Mouse (Mus musculus): ENCODE data around the gene Pyroxd1. TPM values are rescaled to one million over a fixed set of nuclear protein-coding genes. Genes with fewer than 3 reads are reported as not detected.
A peak's percentile ranks its signal among the peaks of the same experiment; 100 is the strongest.

The Pyroxd1 gene
- polyA plus RNA-seq, 1 experiment = 2.6 TPM

- Histone ChIP-seq H3K79me3 (ENCODE audit: low read depth) (no peaks in the 10 kb centered on the region), H3K36me3 (ENCODE audit: control insufficient read depth, insufficient read depth) (no peaks in the 10 kb centered on the region), H3K4me3 (ENCODE audit: insufficient read depth, poor library complexity, severe bottlenecking) (no peak within 1 kb of the TSS), H3ac (ENCODE audit: control insufficient read depth, insufficient read length, low read depth) (no peak within 1 kb of the TSS), H3K27me3 (ENCODE audit: control insufficient read depth, insufficient read depth, insufficient read length) (no peaks in the 10 kb centered on the region), H3K79me2 (ENCODE audit: control insufficient read depth, insufficient read depth) (no peaks in the 10 kb centered on the region)
- TF ChIP-seq CTCF (IDR thresholded peaks at IDR 0.05; ENCODE audit: control insufficient read depth, insufficient read depth, insufficient read length) = no peak
- TF ChIP-seq USF1 (IDR thresholded peaks at IDR 0.05; ENCODE audit: low read depth) = no peak
- TF ChIP-seq MAX (IDR thresholded peaks at IDR 0.05) = no peak
- no peak for TF ChIP-seq MYOD1 (IDR thresholded peaks at IDR 0.05; ENCODE audit: control insufficient read depth, insufficient read length, low read depth)
- no peak for TF ChIP-seq MYOG (IDR thresholded peaks at IDR 0.05; ENCODE audit: control insufficient read depth, extremely low read depth, insufficient read length)
- no peak for TF ChIP-seq FOSL1 (IDR thresholded peaks at IDR 0.05; ENCODE audit: insufficient read depth, low read length, poor library complexity, severe bottlenecking)
- no peak for TF ChIP-seq CEBPB (IDR thresholded peaks at IDR 0.05; ENCODE audit: low read depth)
These were observed 22.6 kb upstream of the Pyroxd1 start, which contains the start of gene Slco1a5 for GRCm38 (mm10) chr6:142322881-142323280. Gene Slco1a5 (minus strand): TSS chr6:142322981.

- TF ChIP-seq CTCF (IDR thresholded peaks at IDR 0.05; ENCODE audit: control insufficient read depth, insufficient read depth, insufficient read length) = no peak
- TF ChIP-seq MAX (IDR thresholded peaks at IDR 0.05) = no peak
- no peak for TF ChIP-seq USF1 (IDR thresholded peaks at IDR 0.05; ENCODE audit: low read depth)
- TF ChIP-seq MYOD1 (IDR thresholded peaks at IDR 0.05; ENCODE audit: control insufficient read depth, insufficient read length, low read depth) = no peak
- TF ChIP-seq FOSL1 (IDR thresholded peaks at IDR 0.05; ENCODE audit: insufficient read depth, low read length, poor library complexity, severe bottlenecking) = no peak
- TF ChIP-seq CEBPB (IDR thresholded peaks at IDR 0.05; ENCODE audit: low read depth) = no peak
- TF ChIP-seq MYOG (IDR thresholded peaks at IDR 0.05; ENCODE audit: control insufficient read depth, extremely low read depth, insufficient read length) = no peak
These were observed 18.9 kb upstream of the Pyroxd1 start for GRCm38 (mm10) chr6:142326598-142326997.

GRCm38 (mm10) chr6:142329201-142329600 is 16.3 kb upstream of the Pyroxd1 start:
- Histone ChIP-seq H3K79me3 (ENCODE audit: low read depth) (no peaks in the 10 kb centered on the region), H3K79me2 (ENCODE audit: control insufficient read depth, insufficient read depth) (no peaks in the 10 kb centered on the region), H3ac (ENCODE audit: control insufficient read depth, insufficient read length, low read depth) (no peak overlapping the region), H3K27me3 (ENCODE audit: control insufficient read depth, insufficient read depth, insufficient read length) (no peaks in the 10 kb centered on the region), H3K4me3 (ENCODE audit: insufficient read depth, poor library complexity, severe bottlenecking) (no peak overlapping the region), H3K36me3 (ENCODE audit: control insufficient read depth, insufficient read depth) (no peaks in the 10 kb centered on the region)
- TF ChIP-seq MYOG (IDR thresholded peaks at IDR 0.05; ENCODE audit: control insufficient read depth, extremely low read depth, insufficient read length) (no peak), CTCF (IDR thresholded peaks at IDR 0.05; ENCODE audit: control insufficient read depth, insufficient read depth, insufficient read length) (no peak), FOSL1 (IDR thresholded peaks at IDR 0.05; ENCODE audit: insufficient read depth, low read length, poor library complexity, severe bottlenecking) (no peak), MAX (IDR thresholded peaks at IDR 0.05) (no peak), USF1 (IDR thresholded peaks at IDR 0.05; ENCODE audit: low read depth) (no peak), MYOD1 (IDR thresholded peaks at IDR 0.05; ENCODE audit: control insufficient read depth, insufficient read length, low read depth) (no peak)

More at GRCm38 (mm10) chr6:142326598-142326997, 18.9 kb upstream of the Pyroxd1 start:
- Histone ChIP-seq H3ac (ENCODE audit: control insufficient read depth, insufficient read length, low read depth) (no peak overlapping the region), H3K79me2 (ENCODE audit: control insufficient read depth, insufficient read depth) (no peaks in the 10 kb centered on the region), H3K4me3 (ENCODE audit: insufficient read depth, poor library complexity, severe bottlenecking) (no peak overlapping the region), H3K79me3 (ENCODE audit: low read depth) (no peaks in the 10 kb centered on the region), H3K27me3 (ENCODE audit: control insufficient read depth, insufficient read depth, insufficient read length) (no peaks in the 10 kb centered on the region), H3K36me3 (ENCODE audit: control insufficient read depth, insufficient read depth) (no peaks in the 10 kb centered on the region)

GRCm38 (mm10) chr6:142338961-142339360 is 6.5 kb upstream of the Pyroxd1 start:
- no peak overlapping the region for H3K4me3 ChIP-seq (ENCODE audit: insufficient read depth, poor library complexity, severe bottlenecking)
- no peaks in the 10 kb centered on the region for H3K79me3 ChIP-seq (ENCODE audit: low read depth)
- TF ChIP-seq CTCF (IDR thresholded peaks at IDR 0.05; ENCODE audit: control insufficient read depth, insufficient read depth, insufficient read length) (no peak), MYOG (IDR thresholded peaks at IDR 0.05; ENCODE audit: control insufficient read depth, extremely low read depth, insufficient read length) (no peak), FOSL1 (IDR thresholded peaks at IDR 0.05; ENCODE audit: insufficient read depth, low read length, poor library complexity, severe bottlenecking) (no peak), MAX (IDR thresholded peaks at IDR 0.05) (no peak), MYOD1 (IDR thresholded peaks at IDR 0.05; ENCODE audit: control insufficient read depth, insufficient read length, low read depth) (no peak), USF1 (IDR thresholded peaks at IDR 0.05; ENCODE audit: low read depth) (no peak), CEBPB (IDR thresholded peaks at IDR 0.05; ENCODE audit: low read depth) (no peak)

GRCm38 (mm10) chr6:142339576-142339975 is 5.9 kb upstream of the Pyroxd1 start:
- Histone ChIP-seq H3K27me3 (ENCODE audit: control insufficient read depth, insufficient read depth, insufficient read length) (no peaks in the 10 kb centered on the region), H3K79me3 (ENCODE audit: low read depth) (no peaks in the 10 kb centered on the region), H3K79me2 (ENCODE audit: control insufficient read depth, insufficient read depth) (no peaks in the 10 kb centered on the region), H3K36me3 (ENCODE audit: control insufficient read depth, insufficient read depth) (no peaks in the 10 kb centered on the region), H3ac (ENCODE audit: control insufficient read depth, insufficient read length, low read depth) (no peak overlapping the region), H3K4me3 (ENCODE audit: insufficient read depth, poor library complexity, severe bottlenecking) (no peak overlapping the region)
- no peak for TF ChIP-seq USF1 (IDR thresholded peaks at IDR 0.05; ENCODE audit: low read depth)
- TF ChIP-seq FOSL1 (IDR thresholded peaks at IDR 0.05; ENCODE audit: insufficient read depth, low read length, poor library complexity, severe bottlenecking) = no peak
- no peak for TF ChIP-seq MYOG (IDR thresholded peaks at IDR 0.05; ENCODE audit: control insufficient read depth, extremely low read depth, insufficient read length)
- no peak for TF ChIP-seq CTCF (IDR thresholded peaks at IDR 0.05; ENCODE audit: control insufficient read depth, insufficient read depth, insufficient read length)
- no peak for TF ChIP-seq MAX (IDR thresholded peaks at IDR 0.05)

More at GRCm38 (mm10) chr6:142338961-142339360, 6.5 kb upstream of the Pyroxd1 start:
- Histone ChIP-seq H3K79me2 (ENCODE audit: control insufficient read depth, insufficient read depth) (no peaks in the 10 kb centered on the region), H3K27me3 (ENCODE audit: control insufficient read depth, insufficient read depth, insufficient read length) (no peaks in the 10 kb centered on the region), H3ac (ENCODE audit: control insufficient read depth, insufficient read length, low read depth) (no peak overlapping the region), H3K36me3 (ENCODE audit: control insufficient read depth, insufficient read depth) (no peaks in the 10 kb centered on the region)

- Histone ChIP-seq H3K79me2 (ENCODE audit: control insufficient read depth, insufficient read depth) (peaks cover 13% of the 10 kb centered on the region), H3K36me3 (ENCODE audit: control insufficient read depth, insufficient read depth) (no peaks in the 10 kb centered on the region), H3K27me3 (ENCODE audit: control insufficient read depth, insufficient read depth, insufficient read length) (no peaks in the 10 kb centered on the region), H3K79me3 (ENCODE audit: low read depth) (peaks cover 3% of the 10 kb centered on the region), H3K4me3 (ENCODE audit: insufficient read depth, poor library complexity, severe bottlenecking) (no peak overlapping the region), H3ac (ENCODE audit: control insufficient read depth, insufficient read length, low read depth) (no peak overlapping the region)
- no peak for TF ChIP-seq MYOG (IDR thresholded peaks at IDR 0.05; ENCODE audit: control insufficient read depth, extremely low read depth, insufficient read length)
- TF ChIP-seq CTCF (IDR thresholded peaks at IDR 0.05; ENCODE audit: control insufficient read depth, insufficient read depth, insufficient read length) = peak; percentile 18
- no peak for TF ChIP-seq USF1 (IDR thresholded peaks at IDR 0.05; ENCODE audit: low read depth)
These were observed 1.9 kb upstream of the Pyroxd1 start for GRCm38 (mm10) chr6:142343561-142343960.
